Mouse (Mus musculus): Measurements from ENCODE around the gene Olfr923.

DNA sequence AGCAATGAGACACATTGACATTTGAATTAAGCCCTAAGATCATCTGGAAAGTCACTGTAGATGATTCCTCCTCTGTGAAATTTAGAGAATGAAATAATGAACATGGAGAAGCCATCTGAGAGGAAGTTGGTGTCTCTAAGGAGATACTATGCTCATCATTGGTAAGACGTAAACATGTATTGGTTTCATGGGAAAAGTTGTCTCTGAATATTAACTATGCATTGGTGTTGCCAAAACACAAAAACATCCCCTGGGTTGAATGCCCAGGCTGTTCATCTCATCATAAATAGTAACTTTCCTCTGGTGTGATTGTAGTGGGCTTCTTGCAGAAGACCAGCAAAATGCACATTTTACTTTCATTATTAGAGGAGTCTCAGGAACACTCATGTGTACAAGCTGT, at the start of gene Olfr923:
- no peak for TF ChIP-seq CTCF (IDR thresholded peaks at IDR 0.05; ENCODE audit: low read depth)
- no peak for TF ChIP-seq EP300 (optimal IDR thresholded peaks at IDR 0.05)

Data from stomach, postnatal 0 days (tissue).